Mouse (Mus musculus) megakaryocyte, adult 5-6 weeks (primary cell): ENCODE measurements around the gene Slc36a3. TPM values are rescaled to one million over a fixed set of nuclear protein-coding genes. Genes with fewer than 3 reads are reported as not detected.
"Not testable (repeated sequence)": the region's sequence is repeated elsewhere in the genome, so short reads cannot be mapped to it uniquely, and the experiment has no call there.

Experiments
- ATAC-seq: 2 replicates; pipeline ENCODE4 v1.8.0; 2016; ENCODE audit warnings: mild to moderate bottlenecking, inconsistent platforms; ENCODE audit not compliant: poor library complexity, severe bottlenecking
- total RNA-seq, 2 experiments: library from RNA; stranded (forward) in 1 of 2; stranded (reverse) in 1 of 2; fragments of 153-499, 151-499 nt in 1 of 2; fragments of 221-1000, 200-1000 nt in 1 of 2; gene quantifications; 2 replicates each; pipeline versions ENCODE4 v1.2.3 to v1.2.4; 2015 to 2017

Slc36a3 gene
- total RNA-seq, 2 experiments from 2014 or later: 0.07 TPM; not detected in 1

DNA sequence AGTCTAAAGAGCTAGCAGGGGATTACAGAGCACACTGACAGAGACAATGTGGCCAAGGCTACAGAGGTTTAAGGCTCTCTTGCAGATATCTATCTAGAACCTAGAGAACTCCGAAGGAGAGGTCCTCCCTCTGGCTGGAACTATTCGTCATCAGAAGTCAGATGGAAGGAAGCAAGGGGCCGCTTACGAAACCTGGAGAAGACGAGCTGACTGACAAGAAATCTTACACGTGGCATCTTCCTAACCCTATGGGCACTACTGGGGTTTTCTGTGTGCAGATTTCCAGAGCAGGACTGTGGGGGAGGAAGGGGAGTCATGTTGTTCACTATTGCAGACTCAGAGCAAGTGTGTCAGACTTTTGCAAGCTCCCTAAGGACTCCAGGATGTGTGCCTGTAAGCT lies 4.1 kb downstream of the Slc36a3 start:
- ATAC-seq: peak; percentile 65

DNA sequence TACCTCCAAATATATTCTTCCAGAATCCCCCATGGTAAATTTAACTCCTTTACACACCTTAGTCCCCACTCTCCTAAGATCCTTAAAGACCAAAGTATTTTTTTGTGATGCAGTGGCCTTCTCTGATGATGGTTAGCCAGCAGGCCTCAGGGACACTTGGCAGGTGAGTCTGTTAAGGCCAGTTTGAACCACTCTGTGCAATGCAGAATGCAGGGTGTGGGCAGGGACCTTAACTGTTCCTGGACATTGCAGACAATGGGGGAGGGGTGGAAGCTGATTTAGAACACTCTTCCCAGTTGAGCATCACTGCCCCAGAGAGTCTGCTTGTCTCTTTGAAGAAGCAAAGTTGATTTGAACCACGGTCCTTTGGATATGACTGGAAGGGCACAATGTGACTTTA lies 4.7 kb downstream of the Slc36a3 start:
- ATAC-seq: no peak

DNA sequence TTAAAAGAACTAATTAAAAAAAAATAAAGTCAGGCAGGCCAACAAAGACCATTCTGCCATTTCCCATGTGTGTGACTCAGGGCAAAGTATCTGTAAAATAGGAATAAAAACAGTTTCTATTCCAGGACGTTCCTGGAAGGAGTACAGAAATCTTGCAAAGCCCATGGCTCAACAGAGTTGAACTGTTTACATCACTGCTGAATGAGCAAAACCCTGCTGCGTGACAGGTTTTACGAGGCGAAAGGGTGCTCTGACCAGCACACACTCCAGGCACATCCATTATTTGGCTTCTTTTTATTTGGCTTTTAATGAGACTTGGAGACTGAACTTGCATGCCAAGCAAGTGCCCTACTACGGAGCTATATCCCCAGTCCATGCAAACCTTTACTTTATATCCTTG lies 7.5 kb downstream of the Slc36a3 start:
- ATAC-seq: no peak

- no peak for ATAC-seq
Measured at GRCm38 (mm10) chr11:55141502-55141901, 10.0 kb downstream of the Slc36a3 start.

GRCm38 (mm10) chr11:55137646-55138045 lies 13.9 kb downstream of the Slc36a3 start:
- no peak for ATAC-seq

- ATAC-seq: peak; percentile 94
Measured at GRCm38 (mm10) chr11:55136770-55137547, 14.5 kb downstream of the Slc36a3 start.

GRCm38 (mm10) chr11:55134871-55135270 lies 16.6 kb downstream of the Slc36a3 start:
- no peak for ATAC-seq

GRCm38 (mm10) chr11:55134407-55134806 lies 17.1 kb downstream of the Slc36a3 start:
- no peak for ATAC-seq

- ATAC-seq: no peak
Measured at GRCm38 (mm10) chr11:55133204-55133603, 18.3 kb downstream of the Slc36a3 start.

DNA sequence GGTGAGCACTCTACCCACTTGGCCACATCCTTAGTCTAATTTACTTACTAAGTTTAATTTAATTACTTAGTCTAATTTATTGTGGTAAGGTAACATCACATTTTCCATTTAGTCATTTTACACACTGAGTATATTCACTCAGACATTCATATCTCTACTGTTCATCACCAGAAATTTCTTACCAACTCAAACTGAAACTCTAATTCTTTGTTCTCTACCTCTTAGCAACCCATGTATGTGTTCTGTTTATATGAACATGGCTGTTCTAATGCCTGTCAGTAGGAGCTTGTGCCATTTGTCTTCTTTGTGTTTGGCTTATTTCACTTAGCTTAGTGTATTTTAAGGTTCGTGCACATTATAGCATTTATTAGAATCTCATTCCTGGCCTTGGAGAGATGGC lies 19.6 kb downstream of the Slc36a3 start:
- no peak for ATAC-seq

DNA sequence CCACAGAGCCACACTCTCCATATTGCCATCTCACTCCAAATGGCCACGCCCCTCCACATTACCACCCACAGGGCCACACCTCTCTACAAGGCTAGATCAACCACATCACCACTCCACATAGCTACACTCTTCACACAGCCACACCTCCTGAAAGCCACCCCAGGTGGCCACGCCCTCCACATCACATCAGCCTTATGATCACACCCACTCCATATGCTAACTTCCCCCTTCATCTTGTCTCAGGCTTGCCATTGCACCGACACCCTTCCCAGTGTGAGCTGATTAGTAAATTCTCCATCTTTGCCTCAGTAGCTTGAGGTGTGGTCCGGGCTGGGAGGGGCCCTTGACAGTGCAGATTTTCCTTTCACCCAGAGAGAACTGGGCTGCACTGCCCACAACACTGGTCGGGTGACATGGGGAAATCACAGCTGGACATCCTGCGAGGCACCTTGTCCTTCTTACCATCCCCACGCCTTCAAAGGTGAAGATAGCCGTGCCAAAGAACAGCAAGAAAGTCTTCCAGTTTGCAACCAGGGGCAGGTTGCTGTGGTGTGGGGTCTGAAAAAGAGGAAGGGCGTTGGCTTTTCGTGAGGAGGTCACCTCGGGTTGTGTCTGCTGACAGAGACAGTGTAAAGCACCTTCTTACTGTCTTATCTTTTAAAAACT lies 20.3 kb downstream of the Slc36a3 start:
- peak; percentile 97 for ATAC-seq

DNA sequence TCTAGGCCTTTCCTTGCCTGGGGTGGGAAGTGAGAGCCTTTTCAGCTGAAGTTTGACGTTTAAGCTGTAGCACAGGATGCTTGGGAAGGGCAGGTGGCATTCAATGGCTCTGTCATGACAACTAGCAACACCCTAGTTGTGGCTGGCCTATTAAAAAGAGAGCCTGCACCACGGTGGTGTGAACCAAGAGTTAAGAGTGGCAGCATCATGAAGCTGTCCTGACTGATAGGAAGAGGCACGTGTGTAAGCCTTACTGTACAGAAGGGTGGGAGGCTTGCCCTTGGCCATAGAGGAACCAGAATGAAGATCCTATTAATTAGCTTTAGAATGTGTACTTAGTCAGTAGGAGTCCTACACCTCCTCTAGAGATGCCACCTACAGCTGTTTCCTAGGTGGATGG lies 23.1 kb downstream of the Slc36a3 start:
- no peak for ATAC-seq

GRCm38 (mm10) chr11:55127937-55128336 lies 23.6 kb downstream of the Slc36a3 start:
- ATAC-seq: no peak

GRCm38 (mm10) chr11:55126663-55127062 lies 24.8 kb downstream of the Slc36a3 start:
- no peak for ATAC-seq

- peak; percentile 62 for ATAC-seq
Measured at GRCm38 (mm10) chr11:55121430-55121829, 30.1 kb downstream of the Slc36a3 start.

GRCm38 (mm10) chr11:55120821-55121271 lies 30.7 kb downstream of the Slc36a3 start:
- ATAC-seq: peak; percentile 38

DNA sequence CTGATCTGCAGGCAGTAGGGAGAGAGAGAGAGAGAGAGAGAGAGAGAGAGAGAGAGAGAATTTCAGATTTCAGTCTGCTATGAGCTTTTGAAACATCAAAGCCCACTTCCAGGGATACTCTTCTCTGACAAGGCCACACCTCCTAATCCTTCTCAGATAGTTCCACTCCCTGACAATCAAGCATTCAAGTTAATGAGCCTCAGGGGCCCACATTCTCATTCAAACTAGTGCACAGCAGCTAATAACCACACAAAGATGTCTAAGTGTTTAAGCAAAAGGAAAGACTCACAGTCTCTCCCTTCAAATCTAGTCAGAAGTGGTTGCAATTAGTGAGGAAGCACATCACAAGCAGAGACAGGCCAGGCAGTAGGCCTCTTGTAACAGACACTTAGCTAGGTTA lies 31.2 kb downstream of the Slc36a3 start:
- ATAC-seq: no peak

DNA sequence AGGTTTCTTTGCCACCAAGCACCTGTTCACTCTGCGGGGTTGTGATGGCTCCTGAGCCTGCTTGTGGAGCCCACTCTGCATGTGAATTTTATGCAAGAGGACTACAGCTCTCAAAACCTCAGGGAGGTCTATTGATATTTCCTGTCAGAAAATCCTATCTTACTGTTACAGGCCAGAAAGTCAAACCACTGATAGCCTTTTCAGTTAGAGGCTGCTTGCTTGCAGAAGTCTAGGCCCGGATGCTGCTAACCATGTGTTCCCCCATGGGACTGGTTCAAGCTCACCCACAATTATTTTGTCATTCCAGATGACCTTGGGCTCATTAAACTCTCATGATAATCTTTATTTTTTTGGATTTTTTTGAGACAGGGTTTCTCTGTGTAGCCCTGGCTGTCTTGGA lies 34.5 kb downstream of the Slc36a3 start:
- ATAC-seq: no peak

- ATAC-seq: peak; percentile 31; the same call in 1 of the 2 replicates
Measured at GRCm38 (mm10) chr11:55116004-55116403, 35.5 kb downstream of the Slc36a3 start.

GRCm38 (mm10) chr11:55114291-55114690 lies 37.2 kb downstream of the Slc36a3 start:
- no peak for ATAC-seq

DNA sequence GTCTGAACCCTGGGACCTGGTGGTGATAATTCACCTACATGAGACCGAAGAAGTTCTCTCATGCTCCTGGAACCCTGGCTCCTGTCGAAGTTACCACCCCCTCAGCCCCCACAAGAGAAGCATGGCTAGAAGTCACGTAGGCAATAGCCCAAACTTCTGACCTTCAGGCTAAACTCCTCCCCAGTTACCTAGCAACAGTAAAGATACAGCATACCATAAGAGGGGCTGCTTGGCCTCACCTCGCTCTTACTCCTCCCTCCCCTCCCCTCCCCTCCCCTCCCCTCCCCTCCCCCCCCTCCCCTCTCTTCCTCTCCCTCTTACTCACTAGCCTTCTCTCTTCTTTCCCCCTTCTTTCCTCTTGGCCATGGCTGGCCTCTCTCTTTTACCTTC lies 37.7 kb downstream of the Slc36a3 start:
- not testable (repeated sequence) for ATAC-seq

- peak; percentile 97 for ATAC-seq
Measured at GRCm38 (mm10) chr11:55113209-55113860, 38.2 kb downstream of the Slc36a3 start.
